Mouse (Mus musculus): Measurements from ENCODE around the gene Pde4b.

DNA sequence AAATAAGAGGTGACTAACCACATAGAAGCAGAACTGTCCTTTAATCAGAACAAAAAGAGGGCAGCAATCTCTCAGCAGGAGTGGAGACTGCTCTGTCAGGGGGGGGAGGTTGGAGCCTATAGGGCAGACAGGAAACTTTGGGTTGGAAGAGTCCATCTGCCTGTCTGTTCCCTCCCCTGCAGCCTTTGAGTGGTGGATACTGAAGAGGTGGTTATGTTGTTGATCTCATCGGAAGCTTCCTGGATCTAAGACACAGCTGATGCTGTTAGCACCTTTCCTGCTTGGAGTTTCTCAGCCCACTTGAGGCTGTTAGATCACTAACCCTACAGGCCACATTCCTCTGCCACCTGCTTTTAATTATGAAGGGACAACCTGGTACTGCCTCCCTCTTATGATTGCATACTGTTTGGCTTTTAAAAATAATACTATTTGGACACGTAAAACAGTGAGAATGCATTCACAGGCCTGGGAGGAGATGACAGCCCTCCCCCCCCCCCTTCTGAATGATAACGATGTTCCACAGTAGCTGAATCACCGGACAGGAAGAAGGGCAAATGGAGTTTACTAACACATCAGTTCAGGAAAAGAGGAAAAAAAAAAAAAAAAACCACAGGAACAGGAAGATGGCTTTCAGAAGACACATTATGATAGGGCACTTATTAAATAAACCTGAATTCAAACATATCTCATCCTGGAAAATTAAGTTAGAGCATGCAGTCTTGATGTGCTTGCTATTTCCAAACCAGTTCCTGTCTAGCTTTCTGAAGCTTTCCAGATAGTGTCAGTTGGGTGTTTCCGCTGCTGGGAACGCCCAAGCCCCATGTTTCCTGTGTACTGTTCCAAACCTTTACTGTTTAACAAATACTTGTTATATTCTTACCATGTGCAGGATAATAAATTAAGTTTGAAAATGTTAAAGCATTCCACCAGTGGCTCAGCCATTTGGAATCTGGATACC, 41.9 kb upstream of the Pde4b start:
- TF ChIP-seq CTCF (IDR thresholded peaks at IDR 0.05; ENCODE audit: low read depth, low read length) (no peak), GATA1 (IDR thresholded peaks at IDR 0.05; ENCODE audit: borderline replicate concordance, low read length) (no peak), GATA2 (IDR thresholded peaks at IDR 0.05; ENCODE audit: borderline replicate concordance, low read depth, low read length) (no peak)
